Mouse (Mus musculus) erythroblast, embryonic 14.5 days (primary cell): Measurements from ENCODE around the gene Lrrc10.

Source experiments
- GATA1 ChIP-seq: IDR thresholded peaks from 2 replicates; pipeline ENCODE4 v1.6.1; 2012; ENCODE audit warnings: low read length, inconsistent platforms, mixed read lengths
- TAL1 ChIP-seq: IDR thresholded peaks from 3 replicates; pipeline ENCODE4 v1.6.1; 2012; ENCODE audit warnings: low read length, inconsistent platforms, mixed read lengths

- no peak for TF ChIP-seq GATA1
- TF ChIP-seq TAL1, result no peak
Observed at GRCm38 (mm10) chr10:117023693-117024092, 21.4 kb upstream of the Lrrc10 start.
